Mouse (Mus musculus): Measurements from ENCODE around the gene Lrguk. TPM values are rescaled to one million over a fixed set of nuclear protein-coding genes. Genes with fewer than 3 reads are reported as not detected.

Gene Lrguk
- polyA plus RNA-seq, 1 experiment = 2.1 TPM

GRCm38 (mm10) chr6:34176864-34177247 lies 147.6 kb downstream of the Lrguk start, which contains the start of gene Slc35b4:
TSS of gene Slc35b4 (minus strand) at chr6:34177111.
- Histone ChIP-seq H3K4me1 (ENCODE audit: control insufficient read depth, insufficient read depth, low read length) (peaks cover 2% of the 10 kb centered on the region; the same call in 1 of the 2 replicates), H3K4me3 (replicated peaks; ENCODE audit: extremely low read depth, low read depth, low read length) (peak within 1 kb of the TSS; percentile 75)
- peak; percentile 89 for DNase-seq
- TF ChIP-seq POLR2A (IDR thresholded peaks at IDR 0.05; ENCODE audit: borderline replicate concordance, extremely low read depth, low read depth, low read length) = peak; percentile 69; the same call in 1 of the 2 replicates
- no peak for TF ChIP-seq CTCF (IDR thresholded peaks at IDR 0.05; ENCODE audit: insufficient read depth, low read length)
- WGBS = under 1% methylated on average over 29 of the region's 29 CpGs

GRCm38 (mm10) chr6:34179007-34179406 lies 149.8 kb downstream of the Lrguk start:
- Histone ChIP-seq H3K4me3 (replicated peaks; ENCODE audit: extremely low read depth, low read depth, low read length) (no peak overlapping the region), H3K4me1 (ENCODE audit: control insufficient read depth, insufficient read depth, low read length) (peaks cover 2% of the 10 kb centered on the region; the same call in 1 of the 2 replicates)
- no peak for DNase-seq
- WGBS = 66% methylated on average over 3 of the region's 3 CpGs
- TF ChIP-seq CTCF (IDR thresholded peaks at IDR 0.05; ENCODE audit: insufficient read depth, low read length) (no peak), POLR2A (IDR thresholded peaks at IDR 0.05; ENCODE audit: borderline replicate concordance, extremely low read depth, low read depth, low read length) (no peak)

GRCm38 (mm10) chr6:34179911-34180310 lies 150.7 kb downstream of the Lrguk start:
- no peak overlapping the region for H3K4me3 ChIP-seq (replicated peaks; ENCODE audit: extremely low read depth, low read depth, low read length)
- WGBS = 86% methylated on average over 4 of the region's 4 CpGs
- TF ChIP-seq CTCF (IDR thresholded peaks at IDR 0.05; ENCODE audit: insufficient read depth, low read length) = no peak
- no peak for TF ChIP-seq POLR2A (IDR thresholded peaks at IDR 0.05; ENCODE audit: borderline replicate concordance, extremely low read depth, low read depth, low read length)
- H3K4me1 ChIP-seq (ENCODE audit: control insufficient read depth, insufficient read depth, low read length) = peaks cover 2% of the 10 kb centered on the region; the same call in 1 of the 2 replicates
- no peak for DNase-seq

- H3K4me1 ChIP-seq (ENCODE audit: control insufficient read depth, insufficient read depth, low read length) = no peaks in the 10 kb centered on the region
- TF ChIP-seq POLR2A (IDR thresholded peaks at IDR 0.05; ENCODE audit: borderline replicate concordance, extremely low read depth, low read depth, low read length) = no peak
- TF ChIP-seq CTCF (IDR thresholded peaks at IDR 0.05; ENCODE audit: insufficient read depth, low read length) = no peak
- no peak overlapping the region for H3K4me3 ChIP-seq (replicated peaks; ENCODE audit: extremely low read depth, low read depth, low read length)
- 54% methylated on average over 3 of the region's 3 CpGs for WGBS
- no peak for DNase-seq
Measured at GRCm38 (mm10) chr6:34181961-34182360, 152.7 kb downstream of the Lrguk start.

- Histone ChIP-seq H3K4me1 (ENCODE audit: control insufficient read depth, insufficient read depth, low read length) (no peaks in the 10 kb centered on the region), H3K4me3 (replicated peaks; ENCODE audit: extremely low read depth, low read depth, low read length) (no peak overlapping the region)
- no peak for TF ChIP-seq POLR2A (IDR thresholded peaks at IDR 0.05; ENCODE audit: borderline replicate concordance, extremely low read depth, low read depth, low read length)
- no peak for TF ChIP-seq CTCF (IDR thresholded peaks at IDR 0.05; ENCODE audit: insufficient read depth, low read length)
- DNase-seq = no peak
- 69% methylated on average over 3 of the region's 3 CpGs for WGBS
Measured at GRCm38 (mm10) chr6:34183326-34183725, 154.1 kb downstream of the Lrguk start.

Other genes starting within 250 kb of the Lrguk start
- gene Slc35b4, start 147.7 kb downstream of the Lrguk start, polyA plus RNA-seq (2012; rRNA removed) = 13.9 and 21.1 TPM in 2 replicates